Mouse (Mus musculus): ENCODE data around the gene Brf1. TPM values are rescaled to one million over a fixed set of nuclear protein-coding genes. Genes with fewer than 3 reads are reported as not detected.

Gene Brf1
- total RNA-seq, 1 experiment from 2014 or later: 55.2 TPM

DNA sequence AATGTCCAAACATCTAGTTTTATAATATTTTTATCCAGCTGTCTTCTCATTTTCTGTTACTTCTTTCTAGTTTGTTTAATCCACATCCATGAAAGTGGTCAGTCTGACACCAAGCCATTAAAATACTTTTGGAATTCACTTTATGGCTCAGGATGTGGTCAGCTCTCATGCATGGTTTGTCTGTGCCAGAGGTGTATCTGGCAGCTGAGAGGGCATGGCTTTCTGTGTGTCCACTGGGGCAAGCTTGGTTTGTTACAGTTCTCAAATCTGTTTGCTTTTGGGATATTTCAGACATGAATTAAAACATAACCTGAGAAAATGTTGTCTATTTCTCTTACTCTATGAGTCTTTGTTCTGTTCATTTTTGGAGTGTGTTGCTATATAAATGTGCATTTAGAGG is 21.0 kb upstream of the Brf1 start:
- no peak for ATAC-seq (replicated peaks; ENCODE audit: low read depth, poor library complexity, severe bottlenecking)

DNA sequence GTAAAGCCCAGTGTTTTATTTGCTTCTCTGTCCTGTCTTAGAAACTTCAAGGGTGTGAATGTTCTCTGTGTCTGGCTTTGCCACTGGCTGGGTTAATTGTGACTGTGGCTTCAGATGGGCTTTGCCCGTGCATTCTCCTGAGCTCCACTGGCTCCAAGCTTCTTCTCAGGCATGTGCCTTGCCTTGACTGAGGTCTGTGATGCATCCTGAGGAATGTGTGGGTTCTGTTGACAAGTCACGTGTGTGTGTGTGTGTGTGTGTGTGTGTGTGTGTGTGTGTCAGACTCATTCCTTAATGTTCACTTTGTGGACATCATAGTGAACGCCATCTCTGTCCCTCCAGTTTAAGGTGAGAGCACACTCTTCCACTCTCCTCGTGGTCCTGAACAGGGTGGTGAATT is 18.3 kb upstream of the Brf1 start:
- no peak for ATAC-seq (replicated peaks; ENCODE audit: low read depth, poor library complexity, severe bottlenecking)

DNA sequence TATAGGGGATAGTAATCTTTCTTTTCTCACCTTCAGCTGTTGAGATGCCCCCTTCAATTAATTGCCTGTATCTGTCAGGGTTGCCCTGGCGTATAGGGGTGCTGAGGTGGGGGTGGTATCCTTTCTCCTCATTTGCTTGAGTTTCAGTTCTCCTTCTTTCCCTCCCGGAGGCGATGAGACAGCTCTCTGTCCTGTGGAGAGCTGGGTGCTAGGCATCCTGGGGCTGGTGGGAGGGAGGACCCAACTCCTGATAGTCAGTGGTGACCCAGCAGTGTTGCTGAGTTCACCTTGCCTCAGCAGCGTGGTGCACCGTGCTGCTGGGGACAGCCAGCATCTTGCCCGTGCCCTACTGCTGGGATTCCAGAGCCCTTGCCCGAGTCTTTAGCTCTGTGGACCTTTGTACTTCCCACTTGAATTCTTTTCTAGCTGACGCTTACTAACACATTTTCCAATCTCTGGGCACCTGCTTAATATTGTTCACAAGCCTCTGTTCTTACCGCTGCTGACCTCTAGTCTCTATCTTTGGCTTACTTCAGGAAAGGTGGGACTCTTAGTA is 17.0 kb upstream of the Brf1 start:
- ATAC-seq (replicated peaks; ENCODE audit: low read depth, poor library complexity, severe bottlenecking): peak; percentile 17

DNA sequence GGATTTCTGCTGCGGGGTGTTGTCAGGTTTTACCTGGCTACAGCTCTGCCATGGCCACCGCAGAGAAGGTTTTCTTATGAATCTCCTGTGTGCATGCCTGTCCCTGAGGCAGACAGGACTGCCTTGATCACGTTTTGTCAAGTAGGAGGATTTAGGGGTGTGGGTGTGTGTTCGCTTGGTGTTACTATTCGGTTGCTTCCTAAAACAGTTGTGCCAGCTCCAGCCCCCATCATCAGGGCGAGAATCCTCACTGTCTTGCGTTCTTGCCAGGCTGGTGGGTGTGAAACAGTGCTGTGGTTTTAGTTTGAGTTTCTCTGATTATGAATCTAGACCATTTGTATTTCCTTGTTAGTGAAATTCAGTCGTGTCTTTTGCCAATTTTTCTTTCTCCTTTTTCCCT is 16.5 kb upstream of the Brf1 start:
- ATAC-seq (replicated peaks; ENCODE audit: low read depth, poor library complexity, severe bottlenecking): no peak

DNA sequence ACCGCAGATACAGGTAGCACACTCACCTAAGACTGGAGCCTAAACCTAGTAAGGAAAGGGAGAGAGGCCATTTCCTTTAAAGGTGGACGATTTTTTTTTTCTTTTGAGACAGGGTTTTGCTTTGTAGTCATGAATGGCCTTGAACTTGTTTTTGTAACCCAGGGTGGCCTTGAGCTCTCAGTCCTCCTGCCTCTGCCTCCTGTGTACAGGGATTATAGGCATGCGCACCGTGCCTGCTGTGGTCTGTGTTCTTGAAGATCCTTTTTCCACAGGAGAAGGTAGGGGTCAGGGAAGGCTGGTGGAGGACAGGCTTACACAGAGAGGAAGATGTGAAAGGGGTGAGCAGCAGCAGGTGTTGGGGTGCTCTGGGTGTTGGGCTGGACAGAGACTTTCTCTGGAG is 15.5 kb upstream of the Brf1 start:
- ATAC-seq (replicated peaks; ENCODE audit: low read depth, poor library complexity, severe bottlenecking): no peak

DNA sequence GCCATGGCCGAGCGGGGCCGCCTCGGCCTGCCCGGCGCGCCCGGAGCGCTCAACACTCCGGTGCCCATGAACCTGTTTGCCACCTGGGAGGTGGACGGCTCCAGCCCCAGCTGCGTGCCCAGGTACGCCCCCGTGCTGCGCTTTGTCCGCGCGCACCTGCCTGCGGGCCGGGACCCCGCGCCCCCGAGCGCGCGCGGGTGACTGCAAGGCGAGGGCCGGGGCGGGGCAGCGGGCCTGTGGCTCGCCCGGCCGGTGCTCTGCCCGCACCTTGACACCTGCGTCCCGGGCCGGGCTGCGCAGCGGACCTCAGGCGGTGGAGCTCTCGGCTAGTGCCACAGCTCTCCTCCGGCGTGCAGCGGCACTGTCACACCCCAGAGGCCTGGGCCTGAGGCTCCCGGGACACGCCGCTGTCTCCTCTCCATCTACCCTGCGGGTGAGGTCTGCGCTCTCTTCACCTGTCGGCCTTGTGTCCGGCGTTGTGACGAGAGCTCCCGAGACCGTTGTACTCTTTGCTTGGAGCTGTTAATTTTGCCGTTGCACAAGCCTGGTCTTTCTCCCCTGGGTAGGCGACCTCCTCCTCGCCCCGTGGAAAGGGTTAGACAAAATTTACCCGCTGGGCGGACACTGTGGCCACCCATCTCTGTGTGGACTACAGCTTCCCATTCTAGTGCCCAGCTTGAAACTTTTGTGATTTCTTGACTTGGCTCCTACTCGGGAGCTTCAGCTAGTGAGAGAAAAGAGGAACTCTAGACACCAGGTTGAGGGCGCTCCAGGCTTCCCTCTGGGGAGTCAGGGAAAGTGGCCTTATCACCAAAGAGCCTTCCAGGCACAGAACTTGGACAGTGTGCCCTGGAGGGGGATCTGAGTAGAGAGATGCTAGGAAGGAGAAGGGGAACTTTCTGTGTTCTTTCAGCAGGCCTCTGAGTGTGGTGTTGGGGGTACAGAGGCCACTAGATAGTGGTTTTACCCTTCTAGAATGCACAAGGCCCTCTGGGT is 14.4 kb upstream of the Brf1 start:
- peak; percentile 61 for ATAC-seq (replicated peaks; ENCODE audit: low read depth, poor library complexity, severe bottlenecking)

DNA sequence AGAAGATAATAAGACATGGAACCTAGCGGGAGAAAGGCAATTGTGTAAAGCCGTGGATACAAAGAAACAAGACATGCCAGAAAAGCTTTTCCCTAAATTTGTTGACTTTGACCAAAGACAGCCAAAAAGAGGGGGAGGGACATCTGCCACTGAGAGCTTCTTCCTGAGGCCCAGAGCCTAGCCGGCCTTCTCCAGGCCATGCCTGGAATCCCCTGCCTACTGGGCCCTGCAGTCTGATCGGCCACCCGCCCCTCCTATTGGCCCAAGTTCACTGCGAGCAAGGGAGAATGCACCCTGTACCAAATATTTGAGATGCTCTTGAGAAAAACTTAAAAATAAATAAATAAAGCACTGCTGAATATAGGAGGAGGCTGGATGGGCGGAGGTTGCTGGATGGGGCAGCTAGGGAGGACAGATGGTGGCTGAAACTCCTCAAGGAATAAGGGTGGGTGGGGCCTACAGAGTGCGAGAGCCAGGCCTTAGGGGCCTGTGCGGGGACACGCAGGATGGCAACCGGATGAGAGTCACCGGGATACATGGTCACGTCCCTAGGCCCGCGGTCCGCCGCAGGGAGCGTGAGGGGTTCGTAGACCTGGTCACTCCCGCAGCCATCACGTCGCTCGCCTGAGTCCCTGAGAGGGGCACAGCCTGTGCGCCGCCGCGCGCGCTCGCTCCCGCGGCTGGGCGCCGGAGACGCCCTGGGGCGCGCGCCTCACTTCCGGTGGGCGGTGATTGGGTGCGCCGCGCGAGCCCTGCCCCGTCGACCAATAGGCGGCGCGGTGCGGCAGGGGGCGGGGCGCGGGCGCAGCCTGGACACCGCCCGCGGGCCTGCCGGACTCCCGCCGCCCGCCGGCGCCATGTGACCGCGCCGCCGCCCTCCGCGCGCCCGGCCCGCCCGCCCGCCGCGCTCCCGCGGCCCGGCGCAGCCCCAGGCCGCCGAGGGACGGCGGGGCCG is 13.4 kb upstream of the Brf1 start, which contains the start of gene Pacs2:
Pacs2 (plus strand) TSS at position 905 of the 955 bp plus-strand sequence.
- ATAC-seq (replicated peaks; ENCODE audit: low read depth, poor library complexity, severe bottlenecking): peak; percentile 63

DNA sequence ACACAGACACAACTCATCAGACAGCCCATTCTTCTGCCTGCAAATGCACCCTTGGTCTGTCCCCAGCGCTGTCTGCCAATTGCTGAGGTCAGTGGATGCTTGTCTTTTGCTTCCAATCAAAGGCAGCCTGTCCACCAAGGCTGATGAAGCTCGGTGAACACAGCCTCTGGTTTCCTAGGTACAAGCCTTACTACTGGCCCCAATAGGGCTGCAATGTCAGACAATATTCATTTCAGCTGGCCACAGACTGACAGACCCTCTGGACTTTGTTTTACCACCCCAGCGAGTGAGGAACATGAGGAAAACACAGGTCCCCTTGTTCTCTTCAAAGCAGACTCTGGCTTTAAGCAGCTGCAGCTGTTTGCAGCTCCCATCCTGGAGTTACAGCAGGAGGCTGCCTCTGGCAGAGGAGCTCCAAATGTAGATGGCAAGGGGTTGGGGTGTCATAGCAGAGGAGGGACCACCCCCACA is 12.6 kb upstream of the Brf1 start:
- no peak for ATAC-seq (replicated peaks; ENCODE audit: low read depth, poor library complexity, severe bottlenecking)

DNA sequence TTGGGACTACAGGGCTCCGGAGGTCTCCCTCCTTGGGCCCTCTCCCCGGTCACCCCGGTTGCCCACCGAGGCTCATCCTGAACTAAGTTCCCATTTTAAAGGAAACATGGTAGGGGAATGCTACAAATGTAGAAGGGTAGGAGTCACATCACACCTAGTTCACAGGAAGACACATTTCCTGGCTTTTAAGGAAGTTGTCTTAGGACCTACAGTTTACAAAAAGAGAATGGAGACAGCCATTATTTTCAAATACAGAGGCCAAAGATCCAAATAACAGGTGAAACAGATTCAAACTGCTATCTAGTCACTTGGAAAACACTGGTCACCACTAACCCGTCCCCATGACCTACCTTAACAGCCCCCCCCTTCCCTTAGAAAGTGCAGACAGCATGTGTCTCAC is 11.9 kb upstream of the Brf1 start:
- no peak for ATAC-seq (replicated peaks; ENCODE audit: low read depth, poor library complexity, severe bottlenecking)

DNA sequence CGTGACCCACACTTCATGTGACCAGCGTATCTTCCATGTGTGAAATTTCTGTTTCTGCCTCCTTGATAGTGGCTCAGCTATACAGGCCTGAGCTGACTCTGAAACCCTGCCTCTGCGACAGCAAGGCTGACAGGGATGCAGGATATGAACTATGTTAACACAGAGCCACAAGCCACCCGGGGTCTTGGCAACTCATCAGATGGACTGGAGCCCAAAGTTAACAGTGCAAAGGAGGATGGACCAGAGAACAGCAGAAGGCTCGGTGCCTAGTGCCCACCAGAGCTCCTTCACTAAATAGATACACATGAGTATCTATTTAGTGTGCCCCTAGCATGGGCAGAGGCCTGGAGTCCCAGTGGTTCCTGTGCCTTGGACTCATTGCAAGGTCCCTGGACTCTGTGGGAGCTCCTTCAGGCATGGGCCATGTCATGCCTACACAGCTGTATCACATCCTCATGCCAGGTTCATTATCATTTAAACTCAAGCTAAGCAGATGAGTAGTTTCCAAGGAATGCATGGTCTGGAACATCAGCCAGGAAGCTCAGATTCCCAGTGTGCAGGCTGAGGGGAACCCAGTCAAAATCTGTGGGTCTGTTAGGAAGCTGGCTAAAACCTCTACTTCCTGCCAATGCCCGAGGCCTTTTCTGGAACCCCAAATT is 11.3 kb upstream of the Brf1 start:
- no peak for ATAC-seq (replicated peaks; ENCODE audit: low read depth, poor library complexity, severe bottlenecking)

DNA sequence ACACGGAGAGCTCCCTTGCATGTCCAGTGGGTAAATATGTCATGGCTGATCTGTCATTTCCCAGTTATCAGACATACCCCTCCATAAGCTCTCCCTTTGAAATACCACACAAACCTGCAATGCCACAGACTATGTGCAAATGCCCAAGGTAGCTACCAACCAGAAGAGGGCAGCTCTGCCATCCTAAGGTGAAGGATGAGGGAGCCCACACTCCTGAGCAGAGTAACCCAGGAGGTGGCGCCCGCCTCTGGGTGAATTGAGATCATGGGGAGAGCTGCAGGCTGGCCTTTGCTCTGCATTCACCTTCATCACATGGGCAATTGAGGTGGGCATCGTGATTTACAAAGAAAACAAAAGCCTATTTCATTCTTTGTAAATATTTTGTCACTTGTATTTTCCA is 4.5 kb upstream of the Brf1 start:
- ATAC-seq (replicated peaks; ENCODE audit: low read depth, poor library complexity, severe bottlenecking): peak; percentile 57

DNA sequence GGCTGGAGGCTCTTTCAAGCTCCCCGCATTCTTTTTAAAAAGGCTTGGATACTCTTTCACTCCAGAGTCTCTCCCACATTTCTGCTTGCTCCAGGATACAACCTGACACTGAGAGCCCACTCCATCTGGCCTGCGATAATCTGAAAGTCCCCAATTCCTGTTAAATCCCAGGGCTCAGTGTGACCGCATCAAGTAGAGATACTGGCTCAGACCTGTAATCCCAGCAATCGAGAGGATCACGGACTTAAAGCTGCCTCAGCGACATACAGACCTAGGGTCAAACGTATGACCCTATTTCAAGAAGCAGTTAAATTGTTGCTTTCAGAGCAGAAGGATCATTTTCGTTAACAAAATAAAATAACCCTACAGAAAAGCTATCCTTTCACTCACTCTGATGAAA is 3.5 kb upstream of the Brf1 start:
- ATAC-seq (replicated peaks; ENCODE audit: low read depth, poor library complexity, severe bottlenecking): no peak

DNA sequence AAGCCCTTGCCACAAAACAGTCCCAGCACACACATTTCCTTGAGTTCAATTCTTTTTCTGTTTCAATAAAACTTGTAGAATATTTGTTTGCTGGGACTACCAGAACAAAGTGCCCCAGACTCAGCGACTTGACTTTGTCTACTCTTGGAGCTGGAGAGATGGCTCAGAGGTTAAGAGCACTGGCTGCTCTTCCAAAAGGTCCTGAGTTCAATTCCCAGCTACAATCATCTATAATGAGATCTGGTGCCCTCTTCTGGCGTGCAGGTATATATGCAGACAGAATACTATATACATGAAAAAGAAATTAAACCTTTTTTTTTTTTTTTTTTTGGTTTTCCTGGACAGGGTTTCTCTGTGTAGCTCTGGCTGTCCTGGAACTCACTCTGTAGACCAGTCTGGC is 2.2 kb upstream of the Brf1 start:
- no peak for ATAC-seq (replicated peaks; ENCODE audit: low read depth, poor library complexity, severe bottlenecking)

DNA sequence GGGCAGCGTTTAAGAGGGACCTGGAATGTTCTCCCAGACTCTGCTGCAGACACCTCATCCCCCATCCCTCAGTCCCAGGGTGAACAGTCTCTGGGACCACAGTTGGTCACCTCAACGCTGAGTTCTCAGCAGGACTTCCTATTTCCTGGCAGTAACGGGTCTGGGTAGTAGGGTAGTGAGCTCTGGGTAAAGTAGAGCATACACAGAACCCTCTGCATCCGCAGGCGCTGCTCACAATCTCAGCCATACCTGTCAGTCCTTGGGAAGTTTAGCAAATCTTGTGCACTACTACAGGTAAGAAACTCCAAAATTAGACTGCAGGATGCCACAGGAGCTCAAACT is 600 bp upstream of the Brf1 start:
- ATAC-seq (replicated peaks; ENCODE audit: low read depth, poor library complexity, severe bottlenecking): no peak

DNA sequence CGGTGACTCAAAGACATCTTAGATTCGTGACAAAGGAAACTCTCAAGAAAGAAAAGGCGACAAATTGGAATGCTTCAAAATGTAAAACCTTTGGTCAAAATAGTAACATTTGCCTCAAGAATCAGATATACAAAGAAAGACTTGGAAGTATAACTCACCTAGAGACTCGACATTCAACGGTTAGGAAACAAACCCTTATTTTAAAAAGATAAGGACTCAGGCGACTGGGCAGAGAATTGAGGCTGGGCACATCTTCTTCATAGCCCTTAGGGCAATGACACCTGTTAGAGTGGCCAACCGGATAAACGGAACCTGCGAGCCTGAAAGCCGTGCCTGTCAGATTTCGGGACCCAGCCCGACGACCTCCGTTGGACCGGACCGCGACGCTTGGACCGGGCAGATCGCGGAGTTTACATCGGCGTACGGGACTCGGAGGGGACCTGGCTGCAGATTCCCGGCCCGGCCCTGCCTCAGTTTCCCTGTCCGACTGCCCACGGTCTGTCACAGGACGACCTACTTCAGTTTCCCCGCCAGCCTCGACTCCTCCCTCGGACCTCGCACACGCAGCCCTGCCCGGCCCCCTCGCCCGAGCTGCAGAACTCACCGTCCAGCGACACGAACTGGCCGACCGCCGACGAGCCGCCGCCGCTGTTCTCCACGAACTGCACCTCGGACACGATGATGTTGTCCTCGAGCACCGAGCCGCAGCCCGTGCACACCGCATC is 773 bp downstream of the Brf1 start:
- ATAC-seq (replicated peaks; ENCODE audit: low read depth, poor library complexity, severe bottlenecking): no peak

DNA sequence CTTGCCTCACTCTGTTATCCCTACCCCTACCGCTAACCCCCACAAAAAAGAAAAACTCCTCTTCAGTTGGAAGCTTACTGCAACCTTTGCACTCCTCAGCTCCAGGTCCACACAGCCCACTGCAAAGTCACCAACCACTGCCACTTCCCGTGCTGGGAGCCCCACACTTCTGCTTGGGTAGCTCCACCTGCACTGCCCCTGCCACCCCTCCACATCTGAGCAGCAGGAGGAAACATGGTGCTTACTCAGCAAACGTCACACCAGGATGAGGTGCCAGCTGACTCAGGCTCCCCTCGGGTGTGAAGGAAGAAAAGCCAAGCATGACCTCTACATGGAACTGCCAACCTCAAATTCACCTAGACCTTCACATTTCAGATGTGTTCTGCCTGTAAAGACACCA is 6.4 kb downstream of the Brf1 start:
- peak; percentile 78 for ATAC-seq (replicated peaks; ENCODE audit: low read depth, poor library complexity, severe bottlenecking)

DNA sequence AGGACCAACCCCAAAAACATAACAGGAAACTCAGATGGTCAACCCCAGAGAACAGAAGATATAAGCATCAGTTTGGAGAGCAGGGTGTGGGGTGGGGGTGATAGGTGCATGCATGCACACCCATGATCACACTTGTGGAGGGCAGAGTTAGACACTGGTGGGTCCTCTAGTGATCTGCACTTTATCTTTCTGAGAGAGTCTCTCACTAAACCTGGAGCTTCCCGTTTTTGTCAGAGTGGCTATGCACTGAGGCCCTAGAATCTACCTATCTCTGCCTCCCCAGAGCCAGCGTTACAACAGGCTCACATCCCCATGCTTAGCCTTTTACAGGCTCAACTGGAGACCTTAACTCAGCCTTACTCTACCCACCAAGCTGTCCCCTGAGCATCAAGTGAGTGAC is 9.1 kb downstream of the Brf1 start:
- peak; percentile 37 for ATAC-seq (replicated peaks; ENCODE audit: low read depth, poor library complexity, severe bottlenecking)

DNA sequence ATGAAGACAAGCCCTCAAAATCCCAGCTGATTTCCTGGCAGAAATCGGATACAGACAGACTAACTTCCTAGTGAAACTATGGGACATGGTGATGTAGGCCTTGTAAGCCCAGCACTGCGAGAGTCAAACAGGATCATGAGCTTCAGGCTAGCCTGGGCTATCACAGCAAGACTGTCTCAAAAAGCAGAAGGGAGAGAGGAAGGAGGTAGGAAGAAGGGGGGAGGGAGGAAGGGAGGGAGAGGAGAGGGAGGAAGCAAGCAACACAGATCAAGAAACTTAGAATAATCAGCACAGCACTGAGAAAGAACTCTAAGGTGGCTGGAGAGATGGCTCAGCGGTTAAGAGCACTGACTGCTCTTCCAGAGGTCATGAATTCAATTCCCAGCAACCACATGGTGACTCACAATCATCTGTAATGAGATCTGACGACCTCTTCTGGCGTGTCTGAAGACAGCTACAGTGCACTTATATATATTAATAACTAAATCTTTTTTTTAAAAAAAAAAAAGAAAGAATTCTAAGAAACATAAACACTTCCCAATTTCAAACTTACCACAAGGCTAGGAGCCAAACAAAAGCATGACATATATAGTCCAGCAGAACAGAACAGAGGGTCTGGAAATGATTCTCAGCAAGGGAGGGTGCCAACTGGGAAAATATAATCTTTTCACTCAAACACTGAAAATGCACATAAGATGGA is 9.6 kb downstream of the Brf1 start:
- ATAC-seq (replicated peaks; ENCODE audit: low read depth, poor library complexity, severe bottlenecking): no peak

DNA sequence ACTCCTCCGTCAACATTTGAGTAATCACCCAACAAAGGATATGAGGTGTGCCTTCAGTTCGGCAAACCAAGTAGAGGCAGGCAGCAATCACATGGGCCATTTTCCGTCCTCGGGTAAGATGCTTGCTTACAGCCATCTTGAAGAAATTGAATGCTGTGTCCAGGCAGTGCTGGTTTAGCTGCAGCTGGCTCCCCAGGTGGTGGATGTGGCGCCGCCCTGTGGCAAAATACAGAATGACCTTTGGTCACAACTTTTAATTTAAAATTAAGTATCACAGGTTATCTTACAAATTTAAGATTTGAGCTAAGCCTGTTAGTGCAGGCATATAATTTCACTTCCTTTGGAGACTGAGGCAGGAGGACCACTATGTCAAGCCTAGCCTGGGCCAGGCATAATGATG is 12.6 kb downstream of the Brf1 start:
- ATAC-seq (replicated peaks; ENCODE audit: low read depth, poor library complexity, severe bottlenecking): 0 out of 2 replicates have a peak, but pooled peaks have one; percentile 34
